Mouse (Mus musculus) forebrain, embryonic 15.5 days (tissue): ENCODE data around the gene Fkbp9. TPM values are rescaled to one million over a fixed set of nuclear protein-coding genes. Genes with fewer than 3 reads are reported as not detected.
"Not testable (repeated sequence)": the region's sequence is repeated elsewhere in the genome, so short reads cannot be mapped to it uniquely, and the experiment has no call there.

Experiments used
- ATAC-seq: fragments of 200-750 bp; cut with Nextera tagmentation; replicated peaks from 2 replicates; pipeline ENCODE4 v1.8.0; 2017; ENCODE audit warnings: mild to moderate bottlenecking, moderate TSS enrichment, moderate library complexity
- H3K27ac ChIP-seq: fragments of 300-500 bp; sonication (generic); replicated peaks from 2 replicates; pipeline ENCODE4 v1.5.1; 2015; ENCODE audit warnings: mild to moderate bottlenecking, inconsistent platforms
- H3K27me3 ChIP-seq: fragments of 300-500 bp; sonication (generic); 2 replicates; pipeline ENCODE4 v1.6.1; 2015; ENCODE audit warnings: inconsistent platforms
- H3K36me3 ChIP-seq: fragments of 300-500 bp; sonication (generic); 2 replicates; pipeline ENCODE4 v1.6.1; 2015; ENCODE audit warnings: mild to moderate bottlenecking, inconsistent platforms
- H3K4me1 ChIP-seq: fragments of 300-500 bp; sonication (generic); 2 replicates; pipeline ENCODE4 v1.6.1; 2015; ENCODE audit warnings: inconsistent platforms
- H3K4me2 ChIP-seq: fragments of 300-500 bp; sonication (generic); replicated peaks from 2 replicates; pipeline ENCODE4 v1.6.1; 2015; ENCODE audit warnings: mild to moderate bottlenecking, inconsistent platforms
- H3K4me3 ChIP-seq: fragments of 300-500 bp; sonication (generic); 2 replicates; pipeline ENCODE4 v1.5.1; 2015; ENCODE audit warnings: mild to moderate bottlenecking, inconsistent platforms
- H3K9ac ChIP-seq: fragments of 300-500 bp; sonication (generic); replicated peaks from 2 replicates; pipeline ENCODE4 v1.6.1; 2015; ENCODE audit warnings: mild to moderate bottlenecking, inconsistent platforms
- H3K9me3 ChIP-seq: fragments of 300-500 bp; sonication (generic); 2 replicates; pipeline ENCODE4 v1.6.1; 2016; ENCODE audit warnings: inconsistent platforms
- WGBS: fragments of 180-500 bp; shearing (Covaris S2); methylation state at CpG from one replicate; pipeline ENCODE4 v1.1.7; 2015; ENCODE audit warnings: mixed read lengths; 5-methylcytosine and 5-hydroxymethylcytosine counted together
- polyA plus RNA-seq: library from polyadenylated mRNA; unstranded; fragments of >200 nt; fragmentation: Nextera tagmentation; extraction: Ambion mirVana; gene quantifications from 2 replicates; pipeline ENCODE4 v1.2.1, GENCODE M21; 2015

The Fkbp9 gene
- polyA plus RNA-seq, 1 experiment from 2014 or later: 30.6 TPM

- Histone ChIP-seq H3K27ac (no peak overlapping the region), H3K4me3 (no peak overlapping the region), H3K4me1 (no peaks in the 10 kb centered on the region), H3K27me3 (no peaks in the 10 kb centered on the region), H3K4me2 (no peak overlapping the region), H3K9me3 (no peaks in the 10 kb centered on the region), H3K9ac (no peak overlapping the region), H3K36me3 (no peaks in the 10 kb centered on the region)
- 93% methylated on average over 2 of the region's 2 CpGs for WGBS
- no peak for ATAC-seq
Measured at GRCm38 (mm10) chr6:56844365-56844764, 12.5 kb downstream of the Fkbp9 start.

- H3K27ac ChIP-seq: no peak overlapping the region
- WGBS: 80% methylated on average over 3 of the region's 3 CpGs
- H3K36me3 ChIP-seq: no peaks in the 10 kb centered on the region
- H3K9me3 ChIP-seq: no peaks in the 10 kb centered on the region
- H3K4me3 ChIP-seq: no peak overlapping the region
- H3K4me2 ChIP-seq: no peak overlapping the region
- no peaks in the 10 kb centered on the region for H3K27me3 ChIP-seq
- H3K9ac ChIP-seq: no peak overlapping the region
- no peaks in the 10 kb centered on the region for H3K4me1 ChIP-seq
- no peak for ATAC-seq
Measured at GRCm38 (mm10) chr6:56848974-56849373, 17.1 kb downstream of the Fkbp9 start.

- Histone ChIP-seq H3K4me1 (no peaks in the 10 kb centered on the region), H3K27ac (no peak overlapping the region), H3K4me3 (no peak overlapping the region), H3K27me3 (no peaks in the 10 kb centered on the region), H3K9ac (no peak overlapping the region), H3K36me3 (no peaks in the 10 kb centered on the region), H3K4me2 (no peak overlapping the region), H3K9me3 (no peaks in the 10 kb centered on the region)
- no peak for ATAC-seq
- WGBS: 77% methylated on average over 7 of the region's 7 CpGs
Measured at GRCm38 (mm10) chr6:56850315-56850714, 18.5 kb downstream of the Fkbp9 start.

GRCm38 (mm10) chr6:56854803-56855202 is 22.9 kb downstream of the Fkbp9 start:
- no peaks in the 10 kb centered on the region for H3K9me3 ChIP-seq
- no peak overlapping the region for H3K4me3 ChIP-seq
- no peaks in the 10 kb centered on the region for H3K36me3 ChIP-seq
- H3K27ac ChIP-seq: no peak overlapping the region
- H3K27me3 ChIP-seq: no peaks in the 10 kb centered on the region
- WGBS: 96% methylated on average over 8 of the region's 8 CpGs
- no peak overlapping the region for H3K4me2 ChIP-seq
- no peak overlapping the region for H3K9ac ChIP-seq
- no peak for ATAC-seq
- no peaks in the 10 kb centered on the region for H3K4me1 ChIP-seq

- Histone ChIP-seq H3K27ac (no peak overlapping the region), H3K4me3 (no peak overlapping the region), H3K9me3 (no peaks in the 10 kb centered on the region), H3K4me1 (no peaks in the 10 kb centered on the region), H3K36me3 (no peaks in the 10 kb centered on the region), H3K9ac (no peak overlapping the region), H3K27me3 (no peaks in the 10 kb centered on the region), H3K4me2 (no peak overlapping the region)
- no peak for ATAC-seq
- 44% methylated on average over 5 of the region's 5 CpGs for WGBS
Measured at GRCm38 (mm10) chr6:56856748-56857147, 24.9 kb downstream of the Fkbp9 start.

GRCm38 (mm10) chr6:56860205-56860848 is 28.5 kb downstream of the Fkbp9 start:
- no peaks in the 10 kb centered on the region for H3K36me3 ChIP-seq
- H3K4me3 ChIP-seq: no peak overlapping the region
- no peaks in the 10 kb centered on the region for H3K27me3 ChIP-seq
- H3K9ac ChIP-seq: no peak overlapping the region
- no peak overlapping the region for H3K27ac ChIP-seq
- H3K4me2 ChIP-seq: no peak overlapping the region
- WGBS: 94% methylated on average over 8 of the region's 8 CpGs
- no peak for ATAC-seq
- no peaks in the 10 kb centered on the region for H3K4me1 ChIP-seq
- H3K9me3 ChIP-seq: no peaks in the 10 kb centered on the region

GRCm38 (mm10) chr6:56866899-56867298 is 35.0 kb downstream of the Fkbp9 start:
- H3K4me3 ChIP-seq, ATAC-seq: not testable (repeated sequence)
- 95% methylated on average over 1 of the region's 1 CpGs for WGBS

GRCm38 (mm10) chr6:56868565-56868964 is 36.7 kb downstream of the Fkbp9 start:
- no peak overlapping the region for H3K27ac ChIP-seq
- H3K4me3 ChIP-seq: no peak overlapping the region
- no peak overlapping the region for H3K4me2 ChIP-seq
- no peak for ATAC-seq
- no peak overlapping the region for H3K9ac ChIP-seq
- no peaks in the 10 kb centered on the region for H3K36me3 ChIP-seq
- WGBS: 75% methylated on average over 8 of the region's 8 CpGs
- no peaks in the 10 kb centered on the region for H3K27me3 ChIP-seq
- H3K4me1 ChIP-seq: no peaks in the 10 kb centered on the region
- no peaks in the 10 kb centered on the region for H3K9me3 ChIP-seq

More at GRCm38 (mm10) chr6:56866899-56867298, 35.0 kb downstream of the Fkbp9 start:
- H3K27ac ChIP-seq, H3K4me2 ChIP-seq, H3K9me3 ChIP-seq, H3K36me3 ChIP-seq, H3K27me3 ChIP-seq, H3K9ac ChIP-seq, H3K4me1 ChIP-seq: not testable (repeated sequence)

- Histone ChIP-seq H3K36me3 (no peaks in the 10 kb centered on the region), H3K4me2 (no peak overlapping the region), H3K9ac (no peak overlapping the region), H3K9me3 (no peaks in the 10 kb centered on the region), H3K27ac (no peak overlapping the region), H3K4me3 (no peak overlapping the region), H3K27me3 (no peaks in the 10 kb centered on the region), H3K4me1 (no peaks in the 10 kb centered on the region)
- 90% methylated on average over 2 of the region's 2 CpGs for WGBS
- ATAC-seq: no peak
Measured at GRCm38 (mm10) chr6:56870027-56870426, 38.2 kb downstream of the Fkbp9 start.

GRCm38 (mm10) chr6:56876870-56877269 is 45.0 kb downstream of the Fkbp9 start:
- Histone ChIP-seq H3K27ac (no peak overlapping the region), H3K27me3 (no peaks in the 10 kb centered on the region), H3K4me2 (no peak overlapping the region), H3K4me1 (no peaks in the 10 kb centered on the region), H3K36me3 (peaks cover 11% of the 10 kb centered on the region; the same call in 1 of the 2 replicates), H3K4me3 (no peak overlapping the region), H3K9me3 (no peaks in the 10 kb centered on the region), H3K9ac (no peak overlapping the region)
- 88% methylated on average over 4 of the region's 4 CpGs for WGBS
- ATAC-seq: no peak

- Histone ChIP-seq H3K9ac (no peak overlapping the region), H3K27me3 (no peaks in the 10 kb centered on the region), H3K4me2 (no peak overlapping the region), H3K4me3 (no peak overlapping the region), H3K36me3 (peaks cover 21% of the 10 kb centered on the region; the same call in 1 of the 2 replicates), H3K4me1 (no peaks in the 10 kb centered on the region), H3K27ac (no peak overlapping the region), H3K9me3 (no peaks in the 10 kb centered on the region)
- ATAC-seq: no peak
- WGBS: 94% methylated on average over 8 of the region's 8 CpGs
Measured at GRCm38 (mm10) chr6:56877985-56878384, 46.1 kb downstream of the Fkbp9 start.

- Histone ChIP-seq H3K27me3 (no peaks in the 10 kb centered on the region), H3K9me3 (no peaks in the 10 kb centered on the region), H3K27ac (no peak overlapping the region), H3K4me2 (no peak overlapping the region), H3K36me3 (peaks cover 31% of the 10 kb centered on the region), H3K4me3 (no peak overlapping the region), H3K4me1 (no peaks in the 10 kb centered on the region), H3K9ac (no peak overlapping the region)
- WGBS: 84% methylated on average over 1 of the region's 1 CpGs
- ATAC-seq: no peak
Measured at GRCm38 (mm10) chr6:56879352-56879955, 47.6 kb downstream of the Fkbp9 start.

- WGBS: 87% methylated on average over 6 of the region's 6 CpGs
- Histone ChIP-seq H3K36me3 (peaks cover 59% of the 10 kb centered on the region), H3K4me2 (no peak overlapping the region), H3K9ac (no peak overlapping the region), H3K27ac (no peak overlapping the region), H3K27me3 (no peaks in the 10 kb centered on the region), H3K4me3 (no peak overlapping the region), H3K4me1 (no peaks in the 10 kb centered on the region), H3K9me3 (no peaks in the 10 kb centered on the region)
- ATAC-seq: no peak
Measured at GRCm38 (mm10) chr6:56888561-56888960, 56.7 kb downstream of the Fkbp9 start.
